Mouse (Mus musculus) skeletal muscle tissue, adult 2 months (tissue): ENCODE data around the gene Grb10.

Source experiments
- DNase-seq: peaks from one replicate; pipeline ENCODE4 v3.0.0-alpha.2; 2012; ENCODE audit warnings: low read depth, low spot score

Grb10 gene

GRCm38 (mm10) chr11:11968830-11969229 lies 69.7 kb downstream of the Grb10 start:
- DNase-seq = peak; percentile 85

- no peak for DNase-seq
Observed at GRCm38 (mm10) chr11:11967519-11967918, 71.0 kb downstream of the Grb10 start.

- DNase-seq = no peak
Observed at GRCm38 (mm10) chr11:11966220-11966619, 72.3 kb downstream of the Grb10 start.

- DNase-seq = peak; percentile 98
Observed at GRCm38 (mm10) chr11:11965501-11966125, 72.9 kb downstream of the Grb10 start.

- DNase-seq = peak; percentile 57
Observed at GRCm38 (mm10) chr11:11964729-11965128, 73.8 kb downstream of the Grb10 start.

- no peak for DNase-seq
Observed at GRCm38 (mm10) chr11:11963587-11963986, 74.9 kb downstream of the Grb10 start.

- DNase-seq = no peak
Observed at GRCm38 (mm10) chr11:11963065-11963464, 75.4 kb downstream of the Grb10 start.

GRCm38 (mm10) chr11:11962629-11962954 lies 75.9 kb downstream of the Grb10 start:
- DNase-seq = no peak

- DNase-seq = no peak
Observed at GRCm38 (mm10) chr11:11961917-11962628, 76.4 kb downstream of the Grb10 start.

- no peak for DNase-seq
Observed at GRCm38 (mm10) chr11:11960858-11961257, 77.6 kb downstream of the Grb10 start.

- no peak for DNase-seq
Observed at GRCm38 (mm10) chr11:11960227-11960626, 78.3 kb downstream of the Grb10 start.

- DNase-seq = no peak
Observed at GRCm38 (mm10) chr11:11958479-11958878, 80.0 kb downstream of the Grb10 start.

GRCm38 (mm10) chr11:11958061-11958361 lies 80.5 kb downstream of the Grb10 start:
- DNase-seq = no peak

GRCm38 (mm10) chr11:11957211-11958060 lies 81.0 kb downstream of the Grb10 start:
- DNase-seq = no peak

- DNase-seq = no peak
Observed at GRCm38 (mm10) chr11:11955783-11956182, 82.7 kb downstream of the Grb10 start.

- no peak for DNase-seq
Observed at GRCm38 (mm10) chr11:11954606-11955005, 83.9 kb downstream of the Grb10 start.

GRCm38 (mm10) chr11:11954115-11954438 lies 84.4 kb downstream of the Grb10 start:
- DNase-seq = no peak

GRCm38 (mm10) chr11:11953364-11954114 lies 84.9 kb downstream of the Grb10 start:
- no peak for DNase-seq

GRCm38 (mm10) chr11:11952569-11952968 lies 85.9 kb downstream of the Grb10 start:
- no peak for DNase-seq

GRCm38 (mm10) chr11:11948988-11949365 lies 89.5 kb downstream of the Grb10 start:
- DNase-seq = no peak

- DNase-seq = no peak
Observed at GRCm38 (mm10) chr11:11948321-11948987, 90.0 kb downstream of the Grb10 start.

- DNase-seq = no peak
Observed at GRCm38 (mm10) chr11:11947857-11948256, 90.6 kb downstream of the Grb10 start.
